Mouse (Mus musculus) erythroblast, embryonic 14.5 days (primary cell): ENCODE measurements around the gene Fam107a.

Source experiments
- GATA1 ChIP-seq: IDR thresholded peaks from 2 replicates; pipeline ENCODE4 v1.6.1; 2012; ENCODE audit warnings: low read length, inconsistent platforms, mixed read lengths
- TAL1 ChIP-seq: IDR thresholded peaks from 3 replicates; pipeline ENCODE4 v1.6.1; 2012; ENCODE audit warnings: low read length, inconsistent platforms, mixed read lengths

DNA sequence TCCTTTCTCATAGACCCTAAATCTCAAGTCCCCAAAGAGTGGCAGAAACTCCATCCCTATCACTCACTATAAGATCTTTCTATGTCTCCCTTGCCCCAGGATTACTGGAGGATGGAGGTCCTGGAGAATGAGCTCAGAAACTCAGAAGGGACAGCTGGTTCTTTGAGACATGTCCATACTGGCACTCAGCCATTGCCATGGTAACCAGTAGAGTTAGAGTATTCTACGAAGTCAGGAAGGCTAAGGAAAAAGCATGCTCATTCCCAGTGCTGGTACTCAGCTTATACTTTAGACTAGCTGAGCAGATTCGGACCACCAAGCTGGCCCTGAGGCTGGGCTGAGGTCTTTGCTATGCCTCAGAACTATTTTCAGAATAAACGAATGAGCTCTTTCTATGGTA is 16.7 kb upstream of the Fam107a start:
- no peak for TF ChIP-seq GATA1
- no peak for TF ChIP-seq TAL1
